Mouse (Mus musculus): ENCODE measurements around the gene Rnf225. TPM values are rescaled to one million over a fixed set of nuclear protein-coding genes. Genes with fewer than 3 reads are reported as not detected.
"Not testable (repeated sequence)": the region's sequence is repeated elsewhere in the genome, so short reads cannot be mapped to it uniquely, and the experiment has no call there.

Gene Rnf225
- 0.61 and 0.84 TPM in 2 replicates for polyA plus RNA-seq (2015; fragmentation: Nextera tagmentation; extraction: Ambion mirVana)

DNA sequence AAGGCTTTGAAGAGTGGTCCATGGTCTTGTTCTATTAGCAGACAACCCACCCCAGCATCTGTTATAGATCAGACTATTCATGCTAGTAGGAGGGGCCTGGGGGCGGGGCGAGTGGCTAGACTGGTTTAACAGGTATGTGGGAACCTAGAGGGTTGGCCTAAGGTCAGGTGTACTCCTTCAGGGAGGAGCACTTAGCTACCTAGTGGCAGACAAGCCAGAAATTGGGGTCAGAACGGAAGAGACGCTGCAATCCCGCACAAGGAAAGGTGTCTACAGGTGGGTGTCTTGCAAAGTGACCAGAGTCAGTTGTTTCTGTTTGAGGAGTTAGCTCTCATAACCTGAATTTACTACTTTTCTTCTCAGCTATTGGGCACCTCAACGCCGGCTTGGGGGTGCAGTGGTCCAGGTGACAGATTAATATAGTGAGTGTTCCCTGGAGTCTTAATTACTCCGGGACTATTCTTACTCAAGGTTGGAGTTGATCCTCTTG lies at the start of gene Rnf225:
TSS of gene Rnf225 (plus strand) at position 226 of the 490 bp plus-strand sequence.
- no peak for ATAC-seq (replicated peaks)
- peak within 1 kb of the TSS; percentile 21 for H3K4me3 ChIP-seq
- WGBS = 22% methylated on average over 8 of the region's 8 CpGs
- H3K27ac ChIP-seq (replicated peaks) = no peak within 1 kb of the TSS
- peak within 1 kb of the TSS; percentile 41 for H3K4me2 ChIP-seq (replicated peaks)
- peaks cover 40% of the 10 kb centered on the region for H3K36me3 ChIP-seq
- peak within 1 kb of the TSS; percentile 27; the same call in 1 of the 2 replicates for H3K9ac ChIP-seq (replicated peaks)
- H3K9me3 ChIP-seq = no peaks in the 10 kb centered on the region
- H3K27me3 ChIP-seq = peaks cover 15% of the 10 kb centered on the region; the same call in 1 of the 2 replicates
- peaks cover 19% of the 10 kb centered on the region for H3K4me1 ChIP-seq

DNA sequence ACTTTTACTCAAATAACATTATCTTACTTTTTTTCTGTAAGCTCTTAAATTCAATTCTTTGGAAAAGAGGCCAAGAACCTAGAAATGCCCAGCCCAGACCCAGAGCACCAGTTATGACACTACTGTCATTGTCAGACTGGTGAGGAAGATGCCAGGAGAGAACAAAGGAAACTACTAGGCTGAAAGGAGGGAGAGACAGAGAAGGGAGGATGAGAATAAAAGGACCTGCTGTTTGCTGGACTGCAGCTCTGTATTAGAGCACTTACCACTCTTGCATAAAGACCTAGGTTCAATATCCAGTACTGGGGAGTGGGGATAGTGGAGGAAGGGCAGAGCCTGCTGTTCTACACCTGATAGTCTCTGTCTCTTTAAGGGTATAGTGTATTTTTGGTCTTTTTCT lies 47.2 kb upstream of the Rnf225 start:
- no peak overlapping the region for H3K27ac ChIP-seq (replicated peaks)
- H3K27me3 ChIP-seq = no peaks in the 10 kb centered on the region
- H3K9ac ChIP-seq (replicated peaks) = no peak overlapping the region
- H3K4me2 ChIP-seq (replicated peaks) = peak overlapping the region; percentile 80; the same call in 1 of the 2 replicates
- peaks cover 18% of the 10 kb centered on the region for H3K4me1 ChIP-seq
- peaks cover 12% of the 10 kb centered on the region for H3K36me3 ChIP-seq
- H3K9me3 ChIP-seq = no peaks in the 10 kb centered on the region
- no peak overlapping the region for H3K4me3 ChIP-seq
- no peak; the same call in 1 of the 2 replicates for ATAC-seq (replicated peaks)

DNA sequence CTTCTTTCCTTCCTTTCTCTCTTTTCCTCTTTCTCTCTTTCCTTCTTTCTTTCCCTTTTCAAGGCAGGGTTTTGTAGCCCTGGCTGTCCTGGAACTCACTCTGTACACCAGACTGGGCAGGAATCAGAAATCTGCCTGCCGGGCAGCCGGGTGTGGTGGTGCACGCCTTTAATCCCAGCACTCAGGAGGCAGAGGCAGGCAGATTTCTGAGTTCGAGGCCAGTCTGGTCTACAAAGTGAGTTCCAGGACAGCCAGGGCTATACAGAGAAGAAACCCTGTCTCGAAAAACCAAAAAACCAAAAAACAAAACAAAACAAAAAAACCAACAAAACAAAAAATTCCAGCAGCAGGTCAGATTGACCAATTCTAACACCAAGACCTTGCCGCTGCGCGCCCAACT lies 46.7 kb upstream of the Rnf225 start:
- Histone ChIP-seq H3K36me3 (peaks cover 17% of the 10 kb centered on the region), H3K9ac (replicated peaks) (peak overlapping the region; percentile 88), H3K4me2 (replicated peaks) (peak overlapping the region; percentile 80), H3K4me1 (peaks cover 18% of the 10 kb centered on the region), H3K4me3 (peak overlapping the region; percentile 83)
- H3K27ac ChIP-seq (replicated peaks); H3K9me3 ChIP-seq; H3K27me3 ChIP-seq: not testable (repeated sequence)
- peak; percentile 53 for ATAC-seq (replicated peaks)
- WGBS = 43% methylated on average over 8 of the region's 8 CpGs

DNA sequence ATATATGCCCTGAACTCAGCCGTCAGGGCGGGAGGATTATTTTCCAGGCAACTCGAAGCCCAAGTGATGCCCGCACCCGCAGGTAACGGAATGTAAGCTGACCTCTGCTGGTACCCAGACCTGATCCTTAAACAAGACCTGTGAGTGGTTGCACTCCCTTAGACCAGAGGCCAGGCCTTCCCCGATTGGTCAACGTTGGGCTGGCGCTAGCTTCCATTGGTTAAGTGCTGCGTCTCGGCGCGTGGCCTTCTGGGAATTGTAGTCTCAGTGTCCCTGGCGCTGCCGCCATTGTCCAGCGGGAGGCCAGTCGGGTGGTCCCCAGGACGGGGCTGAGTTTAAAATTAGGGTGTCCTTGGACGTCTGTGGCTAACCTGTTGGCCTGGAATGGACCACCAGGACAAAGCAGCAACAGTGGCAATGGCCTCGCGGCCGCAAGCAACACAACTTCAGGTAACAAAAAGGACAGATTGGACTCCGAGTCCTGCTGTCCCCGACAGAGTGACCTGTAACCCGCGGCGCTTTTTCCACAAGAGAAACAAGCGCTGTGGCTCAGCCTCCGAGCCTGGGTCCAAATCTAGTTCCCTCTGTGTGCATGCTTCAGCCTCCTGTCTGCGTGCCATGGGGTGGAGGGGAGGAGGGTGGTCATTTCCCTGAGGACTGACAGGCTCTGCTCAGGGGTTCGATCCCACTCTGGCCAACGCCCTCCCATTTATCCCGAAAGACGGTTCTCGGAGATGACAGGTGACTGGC lies 46.1 kb upstream of the Rnf225 start, which contains the start of gene Zfp128:
TSS of gene Zfp128 (plus strand) at position 267 of the 750 bp plus-strand sequence.
- H3K4me3 ChIP-seq = peak within 1 kb of the TSS; percentile 83
- H3K4me1 ChIP-seq = peaks cover 18% of the 10 kb centered on the region
- peak within 1 kb of the TSS; percentile 45; the same call in 1 of the 2 replicates for H3K27ac ChIP-seq (replicated peaks)
- peaks cover 23% of the 10 kb centered on the region for H3K36me3 ChIP-seq
- WGBS = under 1% methylated on average over 35 of the region's 35 CpGs
- peak within 1 kb of the TSS; percentile 80 for H3K4me2 ChIP-seq (replicated peaks)
- peak within 1 kb of the TSS; percentile 88 for H3K9ac ChIP-seq (replicated peaks)
- no peaks in the 10 kb centered on the region for H3K27me3 ChIP-seq
- ATAC-seq (replicated peaks) = peak; percentile 99
- H3K9me3 ChIP-seq = no peaks in the 10 kb centered on the region

DNA sequence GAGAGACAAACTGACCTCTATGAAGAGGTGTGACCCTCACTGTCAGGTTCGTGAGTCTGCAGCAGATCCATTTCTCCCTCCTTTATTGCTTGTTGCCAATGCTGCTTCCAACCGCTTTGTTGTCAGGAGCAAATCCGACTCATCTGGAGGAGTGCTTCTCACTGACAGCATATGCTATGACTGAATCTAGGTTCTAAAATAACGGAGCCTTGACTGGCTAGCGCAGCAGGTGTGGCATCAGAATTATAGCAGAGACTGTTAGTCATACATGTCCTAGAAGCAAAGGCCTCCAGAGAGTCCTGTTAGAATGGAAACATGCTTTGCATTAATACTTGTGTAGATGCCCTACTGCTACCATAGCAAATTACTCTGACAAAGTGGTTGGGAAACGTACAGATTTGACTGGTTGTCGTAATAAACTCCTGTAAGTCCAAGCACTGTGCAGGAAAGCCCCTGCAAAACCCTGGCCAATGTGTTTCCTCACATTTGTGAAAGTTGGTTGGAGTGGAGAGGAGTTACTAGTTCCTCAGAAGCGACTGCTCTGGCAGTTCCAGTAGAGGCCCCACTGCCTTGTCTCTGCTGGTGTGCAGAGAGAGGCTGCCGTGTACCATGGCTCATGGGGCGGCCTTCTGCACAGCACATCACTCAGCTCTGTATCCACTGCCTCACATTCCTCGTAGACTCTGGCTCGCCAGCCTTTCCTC lies 40.5 kb upstream of the Rnf225 start:
- Histone ChIP-seq H3K4me2 (replicated peaks) (no peak overlapping the region), H3K9ac (replicated peaks) (no peak overlapping the region), H3K4me1 (peaks cover 9% of the 10 kb centered on the region), H3K27me3 (no peaks in the 10 kb centered on the region), H3K27ac (replicated peaks) (no peak overlapping the region), H3K36me3 (peaks cover 75% of the 10 kb centered on the region), H3K9me3 (no peaks in the 10 kb centered on the region), H3K4me3 (no peak overlapping the region)
- WGBS = 93% methylated on average over 12 of the region's 12 CpGs
- no peak for ATAC-seq (replicated peaks)

DNA sequence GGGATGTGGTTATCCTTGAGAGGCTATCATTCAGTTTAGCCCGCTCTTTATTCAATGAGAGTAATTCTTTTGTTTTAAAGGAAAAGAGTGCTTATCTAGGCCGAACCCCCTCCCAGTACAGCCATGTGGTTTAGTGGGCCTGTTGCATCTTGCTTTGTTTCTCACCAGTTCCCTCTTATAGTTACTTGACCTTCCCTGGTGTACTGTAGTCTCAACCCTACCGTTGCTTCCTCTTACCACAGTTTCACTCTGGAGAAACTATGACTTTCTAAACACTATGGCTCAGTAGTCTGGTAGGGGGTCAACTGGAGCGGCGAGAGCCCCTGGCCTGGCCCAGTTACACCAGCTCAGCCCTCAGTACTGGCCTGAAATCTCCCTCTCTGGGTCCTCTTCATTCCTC lies 39.6 kb upstream of the Rnf225 start:
- no peak for ATAC-seq (replicated peaks)
- Histone ChIP-seq H3K27me3 (no peaks in the 10 kb centered on the region), H3K36me3 (peaks cover 84% of the 10 kb centered on the region), H3K9ac (replicated peaks) (no peak overlapping the region), H3K27ac (replicated peaks) (no peak overlapping the region), H3K4me2 (replicated peaks) (no peak overlapping the region), H3K9me3 (no peaks in the 10 kb centered on the region), H3K4me3 (no peak overlapping the region), H3K4me1 (0 out of 2 replicates have a peak, but pooled peaks cover under 1% of the 10 kb centered on the region)
- WGBS = 95% methylated on average over 5 of the region's 5 CpGs

DNA sequence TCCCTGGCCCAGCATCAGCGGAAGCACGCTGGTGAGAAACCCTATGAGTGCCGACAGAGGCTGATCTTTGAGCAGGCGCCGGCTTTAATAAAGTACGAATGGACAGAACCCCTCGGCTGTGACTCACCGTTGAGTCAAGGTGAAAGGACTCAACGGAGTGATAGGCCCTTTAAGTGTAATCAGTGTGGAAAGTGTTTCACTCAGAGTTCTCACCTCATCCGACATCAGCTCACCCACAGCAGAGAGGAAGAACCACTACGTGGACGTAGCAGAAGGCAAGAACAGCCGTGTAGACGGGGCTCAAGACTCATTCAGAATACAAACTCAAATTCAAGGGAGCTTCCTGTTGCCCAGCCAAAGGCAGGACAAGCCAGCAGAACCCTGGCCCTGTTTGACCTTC lies 36.3 kb upstream of the Rnf225 start:
- no peaks in the 10 kb centered on the region for H3K4me1 ChIP-seq
- no peak overlapping the region for H3K4me2 ChIP-seq (replicated peaks)
- no peaks in the 10 kb centered on the region for H3K27me3 ChIP-seq
- H3K4me3 ChIP-seq = no peak overlapping the region
- 93% methylated on average over 14 of the region's 14 CpGs for WGBS
- H3K27ac ChIP-seq (replicated peaks) = no peak overlapping the region
- H3K9me3 ChIP-seq = no peaks in the 10 kb centered on the region
- no peak for ATAC-seq (replicated peaks)
- peaks cover 62% of the 10 kb centered on the region for H3K36me3 ChIP-seq
- H3K9ac ChIP-seq (replicated peaks) = no peak overlapping the region

DNA sequence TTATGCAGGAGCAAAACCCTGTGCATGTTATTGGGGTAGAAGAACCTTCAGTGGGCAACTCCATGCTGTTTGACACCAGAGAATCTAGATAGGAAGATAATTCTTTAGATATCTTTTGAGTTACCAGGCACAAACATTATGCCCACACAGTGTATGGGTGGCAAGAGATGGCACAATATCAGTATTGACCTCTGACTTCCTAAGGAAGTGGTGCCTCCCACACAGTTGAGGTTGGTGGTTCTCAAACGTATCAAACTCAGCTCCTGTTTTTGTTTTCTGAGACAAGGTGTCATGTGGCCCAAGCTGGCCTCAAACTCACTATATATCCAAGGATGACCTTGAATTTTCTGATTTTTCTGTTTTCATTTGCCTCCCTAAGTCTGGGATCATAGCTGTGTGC lies 35.9 kb upstream of the Rnf225 start:
- WGBS = 81% methylated on average over 1 of the region's 1 CpGs
- no peak overlapping the region for H3K9ac ChIP-seq (replicated peaks)
- no peak overlapping the region for H3K4me3 ChIP-seq
- peaks cover 58% of the 10 kb centered on the region for H3K36me3 ChIP-seq
- no peaks in the 10 kb centered on the region for H3K27me3 ChIP-seq
- H3K4me2 ChIP-seq (replicated peaks) = no peak overlapping the region
- H3K4me1 ChIP-seq = no peaks in the 10 kb centered on the region
- H3K9me3 ChIP-seq = no peaks in the 10 kb centered on the region
- no peak for ATAC-seq (replicated peaks)
- H3K27ac ChIP-seq (replicated peaks) = no peak overlapping the region

DNA sequence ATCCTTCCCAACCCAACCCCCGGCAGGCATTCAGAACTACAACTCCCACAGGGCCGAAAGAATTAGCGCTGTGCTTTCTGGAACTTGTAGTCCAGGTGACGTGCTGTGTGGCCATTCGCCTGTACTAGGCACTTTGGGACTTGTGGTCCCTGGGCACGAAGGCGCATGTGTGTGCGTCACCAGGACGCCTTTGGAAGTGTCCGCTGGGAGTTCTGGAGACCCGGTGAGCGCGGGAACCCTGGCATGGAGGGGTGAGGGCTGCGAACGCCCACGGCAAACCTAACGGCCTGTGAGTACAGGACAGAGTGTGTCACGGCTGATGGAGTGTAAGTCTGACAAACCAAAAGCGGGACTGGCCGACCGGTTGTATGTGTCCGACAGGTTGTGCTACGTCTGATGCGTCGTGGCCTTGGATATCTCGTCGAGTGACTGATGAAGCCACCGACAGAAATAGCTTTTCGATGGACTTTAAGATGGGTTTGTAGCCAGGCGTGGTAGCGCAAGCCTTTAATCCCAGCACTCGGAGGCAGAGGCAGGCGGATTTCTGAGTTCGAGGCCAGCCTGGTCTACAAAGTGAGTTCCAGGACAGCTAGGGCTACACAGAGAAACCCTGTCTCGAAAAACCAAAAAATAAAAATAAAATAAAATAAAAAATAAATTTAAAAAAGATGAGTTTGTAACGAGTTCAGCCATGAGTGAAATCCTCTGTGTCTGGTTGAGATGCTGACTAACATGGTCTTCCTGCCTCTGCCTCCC lies 29.4 kb upstream of the Rnf225 start, which contains the start of gene Zscan22:
TSS of gene Zscan22 (plus strand) at position 161 of the 756 bp plus-strand sequence.
- Histone ChIP-seq H3K4me3 (peak within 1 kb of the TSS; percentile 57), H3K9me3 (no peaks in the 10 kb centered on the region), H3K4me2 (replicated peaks) (peak within 1 kb of the TSS; percentile 47), H3K36me3 (0 out of 2 replicates have a peak, but pooled peaks cover 4% of the 10 kb centered on the region), H3K27ac (replicated peaks) (no peak within 1 kb of the TSS), H3K4me1 (peaks cover 9% of the 10 kb centered on the region), H3K27me3 (no peaks in the 10 kb centered on the region), H3K9ac (replicated peaks) (peak within 1 kb of the TSS; percentile 61)
- 6% methylated on average over 36 of the region's 36 CpGs for WGBS
- ATAC-seq (replicated peaks) = peak; percentile 99

DNA sequence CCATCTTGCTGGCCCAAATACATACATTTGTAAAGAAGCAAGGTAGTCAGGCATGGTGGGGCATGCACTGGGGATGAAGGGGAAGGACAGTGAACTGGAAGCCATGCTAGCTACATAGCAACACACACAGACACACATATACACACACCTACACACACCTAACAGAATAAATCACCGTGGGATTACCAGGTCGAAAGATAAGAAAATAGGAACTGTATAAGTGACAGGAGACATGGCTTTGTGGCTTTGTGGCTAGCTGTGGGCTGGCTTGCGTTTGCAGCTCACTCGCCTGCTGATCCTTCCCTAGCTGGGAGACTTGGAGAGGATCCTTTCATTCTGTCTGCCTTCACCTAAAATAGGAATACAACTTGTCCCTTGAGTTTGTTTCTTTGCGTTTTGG lies 25.7 kb upstream of the Rnf225 start:
- H3K4me1 ChIP-seq = peaks cover 9% of the 10 kb centered on the region
- no peaks in the 10 kb centered on the region for H3K9me3 ChIP-seq
- ATAC-seq (replicated peaks) = no peak
- WGBS = 95% methylated on average over 5 of the region's 5 CpGs
- H3K27me3 ChIP-seq = no peaks in the 10 kb centered on the region
- no peak overlapping the region for H3K9ac ChIP-seq (replicated peaks)
- H3K4me3 ChIP-seq = no peak overlapping the region
- H3K27ac ChIP-seq (replicated peaks) = no peak overlapping the region
- peaks cover 23% of the 10 kb centered on the region for H3K36me3 ChIP-seq
- no peak overlapping the region for H3K4me2 ChIP-seq (replicated peaks)

DNA sequence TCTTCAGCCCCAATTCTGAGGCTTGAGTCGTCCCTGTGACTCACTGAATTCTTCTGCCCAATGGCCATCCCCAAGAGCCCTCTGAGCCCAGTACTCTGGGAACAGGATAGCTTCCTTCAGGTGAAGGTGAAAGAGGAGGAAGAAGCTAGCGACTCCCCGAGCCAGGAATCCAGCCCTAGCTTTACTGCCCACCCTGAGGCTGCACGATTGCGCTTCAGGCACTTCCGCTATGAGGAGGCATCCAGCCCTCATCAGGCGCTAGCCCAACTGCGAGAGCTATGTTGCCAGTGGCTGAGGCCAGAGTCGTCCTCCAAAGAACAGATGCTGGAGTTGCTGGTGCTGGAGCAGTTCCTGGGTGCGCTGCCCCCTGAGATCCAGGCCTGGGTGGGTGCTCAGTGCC lies 23.6 kb upstream of the Rnf225 start:
- Histone ChIP-seq H3K27me3 (no peaks in the 10 kb centered on the region), H3K4me2 (replicated peaks) (no peak overlapping the region), H3K4me1 (peaks cover 4% of the 10 kb centered on the region), H3K36me3 (peaks cover 44% of the 10 kb centered on the region), H3K9ac (replicated peaks) (no peak overlapping the region), H3K4me3 (no peak overlapping the region), H3K27ac (replicated peaks) (no peak overlapping the region), H3K9me3 (no peaks in the 10 kb centered on the region)
- ATAC-seq (replicated peaks) = no peak
- 52% methylated on average over 10 of the region's 10 CpGs for WGBS

Measured in forebrain, embryonic 15.5 days (tissue).